Mouse (Mus musculus) MEL (cell line): Measurements from ENCODE around the gene Snf8. TPM values are rescaled to one million over a fixed set of nuclear protein-coding genes. Genes with fewer than 3 reads are reported as not detected.

Experiments used
- DNase-seq: peaks from one replicate; pipeline ENCODE4 v3.0.0; 2011; ENCODE audit warnings: low read depth, low spot score
- H3K27ac ChIP-seq: 2 replicates; pipeline ENCODE4 v1.5.1; 2012; ENCODE audit warnings: low read depth, mild to moderate bottlenecking, control low read depth, low read length, moderate library complexity; ENCODE audit not compliant: control insufficient read depth
- H3K27me3 ChIP-seq, 2 experiments: fragments of 150-350 bp in 1 of 2; sonication (generic) in 1 of 2; 2 replicates each; pipeline ENCODE4 v1.6.1; 2012; ENCODE audit warnings: low read length in 2 of 2, mild to moderate bottlenecking in 2 of 2, improper control_type of control experiment in 1 of 2, moderate library complexity in 1 of 2; ENCODE audit not compliant: insufficient read depth in 2 of 2, control insufficient read depth in 1 of 2
- H3K36me3 ChIP-seq, 2 experiments: 2 replicates each; pipeline ENCODE4 v1.6.1; 2012 to 2014; ENCODE audit warnings: low read length in 2 of 2, improper control_type of control experiment in 1 of 2, inconsistent platforms in 1 of 2, mild to moderate bottlenecking in 1 of 2; ENCODE audit not compliant: insufficient read depth in 2 of 2, control insufficient read depth in 1 of 2
- H3K4me1 ChIP-seq, 2 experiments: fragments of 150-350 bp in 1 of 2; sonication (generic) in 1 of 2; 2 replicates each; pipeline ENCODE4 v1.6.1; 2012; ENCODE audit warnings: low read length in 2 of 2, improper control_type of control experiment in 1 of 2, mild to moderate bottlenecking in 1 of 2; ENCODE audit not compliant: insufficient read depth in 2 of 2, control insufficient read depth in 1 of 2
- H3K4me3 ChIP-seq, 2 experiments: fragments of 150-350 bp in 1 of 2; sonication (generic) in 1 of 2; 2 replicates each; pipeline ENCODE4 v1.5.1; 2012; ENCODE audit warnings: low read depth in 2 of 2, low read length in 2 of 2, mild to moderate bottlenecking in 2 of 2, moderate library complexity in 2 of 2, control low read depth in 1 of 2, improper control_type of control experiment in 1 of 2; ENCODE audit not compliant: control insufficient read depth in 1 of 2, insufficient read depth in 1 of 2
- H3K79me2 ChIP-seq: 2 replicates; pipeline ENCODE4 v1.6.1; 2012; ENCODE audit warnings: mild to moderate bottlenecking, low read length, moderate library complexity; ENCODE audit not compliant: control insufficient read depth, poor library complexity, insufficient read depth
- H3K9ac ChIP-seq: 2 replicates; pipeline ENCODE4 v1.6.1; 2012; ENCODE audit warnings: low read depth, mild to moderate bottlenecking, control low read depth, low read length, moderate library complexity; ENCODE audit not compliant: control insufficient read depth, poor library complexity, severe bottlenecking
- H3K9me3 ChIP-seq: fragments of 150-350 bp; sonication (generic); replicated peaks from 2 replicates; pipeline ENCODE4 v1.6.1; 2012; ENCODE audit warnings: mild to moderate bottlenecking, low read length, improper control_type of control experiment, moderate library complexity; ENCODE audit not compliant: insufficient read depth
- BHLHE40 ChIP-seq: IDR thresholded peaks from 2 replicates; pipeline ENCODE4 v1.6.1; 2012; ENCODE audit warnings: low read depth, mild to moderate bottlenecking, inconsistent platforms, low read length, improper control_type of control experiment, borderline replicate concordance
- CHD2 ChIP-seq: IDR thresholded peaks from 2 replicates; pipeline ENCODE4 v1.6.1; 2011; ENCODE audit warnings: low read length, improper control_type of control experiment
- CTCF ChIP-seq, 3 experiments: IDR thresholded peaks in 2 of 3; conservative IDR thresholded peaks in 1 of 3; 2 replicates each; pipeline ENCODE4 v1.5.1; 2011 to 2012; ENCODE audit warnings: low read length in 3 of 3, low read depth in 2 of 3, mild to moderate bottlenecking in 2 of 3, improper control_type of control experiment in 1 of 3, inconsistent platforms in 1 of 3, mixed read lengths in 1 of 3, moderate library complexity in 1 of 3; ENCODE audit not compliant: control insufficient read depth in 1 of 3, insufficient read depth in 1 of 3, poor library complexity in 1 of 3, severe bottlenecking in 1 of 3
- EP300 ChIP-seq, 2 experiments: IDR thresholded peaks; 2 replicates each; pipeline ENCODE4 v1.6.1; 2011; ENCODE audit warnings: improper control_type of control experiment in 2 of 2, low read length in 2 of 2, low read depth in 1 of 2, mild to moderate bottlenecking in 1 of 2
- MAX ChIP-seq: IDR thresholded peaks from 2 replicates; pipeline ENCODE4 v1.6.1; 2011; ENCODE audit warnings: low read length, improper control_type of control experiment
- MXI1 ChIP-seq: IDR thresholded peaks from 2 replicates; pipeline ENCODE4 v1.6.1; 2011; ENCODE audit warnings: mild to moderate bottlenecking, low read depth, low read length, improper control_type of control experiment
- MYC ChIP-seq: IDR thresholded peaks from 2 replicates; pipeline ENCODE4 v1.6.1; 2011; ENCODE audit warnings: low read depth, mild to moderate bottlenecking, low read length, improper control_type of control experiment, moderate library complexity
- POLR2A ChIP-seq, 2 experiments: IDR thresholded peaks; 2 replicates each; pipeline ENCODE4 v1.6.1; 2011 to 2012; ENCODE audit warnings: low read length in 2 of 2, mild to moderate bottlenecking in 2 of 2, control low read depth in 1 of 2, improper control_type of control experiment in 1 of 2, low read depth in 1 of 2, moderate library complexity in 1 of 2; ENCODE audit not compliant: control insufficient read depth in 1 of 2, insufficient read depth in 1 of 2, poor library complexity in 1 of 2
- POLR2AphosphoS5 ChIP-seq: IDR thresholded peaks from 2 replicates; pipeline ENCODE4 v1.6.1; 2012; ENCODE audit warnings: low read depth, borderline replicate concordance, mild to moderate bottlenecking, inconsistent platforms, low read length, moderate library complexity, mixed read lengths
- RAD21 ChIP-seq: IDR thresholded peaks from 2 replicates; pipeline ENCODE4 v1.6.1; 2011; ENCODE audit warnings: mild to moderate bottlenecking, low read depth, low read length, improper control_type of control experiment
- SMC3 ChIP-seq: IDR thresholded peaks from 2 replicates; pipeline ENCODE4 v1.6.1; 2011; ENCODE audit warnings: low read depth, low read length, improper control_type of control experiment
- USF1 ChIP-seq: IDR thresholded peaks from 2 replicates; pipeline ENCODE4 v1.6.1; 2014; ENCODE audit warnings: low read depth, mild to moderate bottlenecking, inconsistent platforms, low read length, improper control_type of control experiment, moderate library complexity
- USF2 ChIP-seq, 2 experiments: IDR thresholded peaks; 2 replicates each; pipeline ENCODE4 v1.6.1; 2011 to 2012; ENCODE audit warnings: improper control_type of control experiment in 2 of 2, low read length in 2 of 2, borderline replicate concordance in 1 of 2, inconsistent platforms in 1 of 2, low read depth in 1 of 2, mild to moderate bottlenecking in 1 of 2; ENCODE audit not compliant: insufficient read depth in 1 of 2
- ZC3H11A ChIP-seq: IDR thresholded peaks from 2 replicates; pipeline ENCODE4 v1.6.1; 2012; ENCODE audit warnings: low read depth, mild to moderate bottlenecking, inconsistent platforms, low read length, improper control_type of control experiment
- ZNF384 ChIP-seq: IDR thresholded peaks from 2 replicates; pipeline ENCODE4 v1.6.1; 2012; ENCODE audit warnings: low read depth, mild to moderate bottlenecking, inconsistent platforms, low read length, improper control_type of control experiment
- polyA plus RNA-seq, 2 experiments: library from polyadenylated mRNA; stranded (reverse) in 1 of 2; unstranded in 1 of 2; fragments of >175 nt in 1 of 2; fragments of >200 nt in 1 of 2; gene quantifications; 2 replicates each; pipeline versions ENCODE4 v1.2.1 to v1.2.4; 2012; ENCODE audit warnings: low replicate concordance in 2 of 2, low read depth in 1 of 2; ENCODE audit not compliant: insufficient read length in 2 of 2, insufficient read depth in 1 of 2, missing spikeins in 1 of 2
- total RNA-seq: library from RNA; depleted of rRNA; stranded (reverse); fragments of 300-350 nt; gene quantifications from 2 replicates; pipeline ENCODE4 v1.2.3, GENCODE M21; 2012

The Snf8 gene
- total and polyA plus RNA-seq, 3 experiments = 135 to 183 TPM; not detected in 1

DNA sequence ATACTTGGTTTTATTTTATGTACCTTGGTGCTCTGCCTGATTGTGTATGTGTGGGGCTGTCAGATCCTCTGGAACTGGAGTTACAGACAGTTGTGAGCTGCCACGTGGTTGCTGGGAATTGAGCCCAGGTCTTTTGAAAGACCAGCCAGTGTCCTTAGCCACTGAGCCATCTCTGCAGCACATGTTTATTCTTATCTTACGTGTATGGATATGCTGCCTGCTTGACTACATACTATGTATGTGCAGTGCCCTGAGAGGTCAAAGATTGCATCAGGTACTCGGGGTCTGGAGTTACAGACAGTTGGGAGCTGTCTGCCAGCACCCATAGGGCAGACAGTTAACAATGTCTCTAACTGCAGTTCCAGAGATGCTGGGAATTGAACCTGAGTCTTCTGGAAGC lies 48.0 kb downstream of the Snf8 start:
- no peaks in the 10 kb centered on the region for H3K79me2 ChIP-seq
- peaks cover 5 to 8% of the 10 kb centered on the region in 2 experiments; a peak in 2 of 4 replicates for H3K4me1 ChIP-seq
- no peak overlapping the region; a peak in 1 of 4 replicates for H3K4me3 ChIP-seq
- H3K9ac ChIP-seq = peak overlapping the region; percentile 17; the same call in 1 of the 2 replicates
- peak; percentile 54 for DNase-seq
- TF ChIP-seq EP300 (IDR thresholded peaks at IDR 0.05; ENCODE audit: low read depth in 1 of 2, low read length in 2 of 2) (peak in 1 of 2 experiments; percentile 51; a peak in 1 of 4 replicates), BHLHE40 (no peak), USF2 (IDR thresholded peaks at IDR 0.05; ENCODE audit: borderline replicate concordance in 1 of 2, insufficient read depth in 1 of 2, low read depth in 1 of 2, low read length in 2 of 2) (0 out of 4 replicates have a peak, but pooled peaks of 1 of the 2 experiments have one; percentile 13), ZNF384 (0 out of 2 replicates have a peak, but pooled peaks have one; percentile 19), MXI1 (peak; percentile 87), USF1 (peak; percentile 54; the same call in 1 of the 2 replicates), MAX (peak; percentile 72), MYC (peak; percentile 54; the same call in 1 of the 2 replicates), POLR2AphosphoS5 (no peak)
- TF ChIP-seq, all 39 proteins: peak for 7
- peaks cover 0 to 6% of the 10 kb centered on the region in 2 experiments; a peak in 1 of 4 replicates for H3K27me3 ChIP-seq
- H3K27ac ChIP-seq = no peak overlapping the region
- H3K36me3 ChIP-seq = peaks cover 0 to 2% of the 10 kb centered on the region in 2 experiments; a peak in 2 of 4 replicates
- H3K9me3 ChIP-seq = no peaks in the 10 kb centered on the region

DNA sequence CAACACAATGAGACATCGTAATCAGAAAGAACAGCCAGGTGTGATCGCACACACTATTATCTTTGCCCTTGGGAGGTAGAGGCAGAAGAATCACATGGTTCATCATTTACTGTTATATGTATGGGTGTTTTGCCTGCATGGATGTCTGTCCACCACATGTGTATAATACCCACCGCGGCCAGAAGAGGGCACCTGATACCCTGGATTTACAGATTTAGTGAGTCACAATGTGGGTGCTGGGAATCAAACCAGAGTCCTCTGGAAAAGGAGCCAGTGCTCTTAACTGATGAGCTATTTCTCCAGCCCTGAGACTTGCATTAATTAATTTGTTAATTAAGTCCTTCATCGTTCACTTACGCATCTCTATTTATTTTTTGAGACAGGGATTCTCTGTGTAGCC lies 53.3 kb downstream of the Snf8 start:
- Histone ChIP-seq H3K36me3 (no peaks in the 10 kb centered on the region; a peak in 2 of 4 replicates), H3K79me2 (no peaks in the 10 kb centered on the region), H3K9ac (no peak overlapping the region), H3K27ac (no peak overlapping the region), H3K4me1 (peaks cover 2 to 4% of the 10 kb centered on the region in 2 experiments; a peak in 1 of 4 replicates), H3K9me3 (no peaks in the 10 kb centered on the region), H3K27me3 (peaks cover 0 to 6% of the 10 kb centered on the region in 2 experiments; a peak in 1 of 4 replicates), H3K4me3 (no peak overlapping the region)
- DNase-seq = no peak
- TF ChIP-seq CTCF (IDR thresholded peaks at IDR 0.05 in 2 of 3, conservative IDR thresholded peaks at IDR 0.05 in 1 of 3; ENCODE audit: control insufficient read depth in 1 of 3, insufficient read depth in 1 of 3, low read depth in 2 of 3, low read length in 3 of 3, poor library complexity in 1 of 3, severe bottlenecking in 1 of 3) = peak in 2 of 3 experiments; percentile 27 to 32; a peak in 1 of 6 replicates
- TF ChIP-seq CHD2 = no peak

DNA sequence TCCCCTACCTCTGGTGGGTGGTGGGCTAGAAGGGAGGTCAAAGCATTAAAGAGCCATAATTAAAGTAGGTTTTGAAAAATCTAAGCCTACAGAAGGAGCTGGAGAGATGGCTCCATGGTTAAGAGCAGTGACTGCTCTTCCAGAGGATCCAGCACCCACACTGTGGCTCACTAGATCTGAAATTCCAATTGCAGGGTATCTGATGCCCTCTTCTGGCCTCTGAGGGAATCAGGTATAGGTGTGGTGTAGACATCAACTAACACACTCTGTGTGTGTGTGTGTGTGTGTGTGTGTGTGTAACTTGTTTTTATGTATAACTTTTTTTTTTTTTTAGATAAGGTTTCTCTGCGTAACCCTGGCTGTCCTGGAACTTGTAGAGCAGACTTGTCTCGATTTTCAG lies 56.4 kb downstream of the Snf8 start:
- peak; percentile 64 for DNase-seq
- no peaks in the 10 kb centered on the region for H3K36me3 ChIP-seq
- peak; percentile 66 for TF ChIP-seq SMC3
- peak; percentile 30 to 73 (median 46); a peak in 5 of 6 replicates for TF ChIP-seq CTCF (IDR thresholded peaks at IDR 0.05 in 2 of 3, conservative IDR thresholded peaks at IDR 0.05 in 1 of 3; ENCODE audit: control insufficient read depth in 1 of 3, insufficient read depth in 1 of 3, low read depth in 2 of 3, low read length in 3 of 3, poor library complexity in 1 of 3, severe bottlenecking in 1 of 3)
- peak; percentile 68 for TF ChIP-seq ZC3H11A
- no peak for TF ChIP-seq POLR2A (IDR thresholded peaks at IDR 0.05; ENCODE audit: control insufficient read depth in 1 of 2, insufficient read depth in 1 of 2, low read depth in 1 of 2, low read length in 2 of 2, poor library complexity in 1 of 2)
- no peak for TF ChIP-seq POLR2AphosphoS5
- TF ChIP-seq RAD21 = peak; percentile 75
- TF ChIP-seq EP300 (IDR thresholded peaks at IDR 0.05; ENCODE audit: low read depth in 1 of 2, low read length in 2 of 2) = no peak
- H3K79me2 ChIP-seq = no peaks in the 10 kb centered on the region
- no peaks in the 10 kb centered on the region for H3K4me1 ChIP-seq
- H3K9ac ChIP-seq = no peak overlapping the region
- no peak overlapping the region for H3K4me3 ChIP-seq
- H3K27ac ChIP-seq = no peak overlapping the region
- no peaks in the 10 kb centered on the region for H3K9me3 ChIP-seq
- H3K27me3 ChIP-seq = peaks cover 0 to 2% of the 10 kb centered on the region in 2 experiments; a peak in 2 of 4 replicates
